Mouse (Mus musculus): ENCODE data around the gene Recql.

The Recql gene

GRCm38 (mm10) chr6:142387011-142387754 is at the start of gene Recql, which contains the start of gene Golt1b:
TSS of gene Recql (minus strand) at chr6:142387087.
TSS of gene Golt1b (plus strand) at chr6:142387221.
- peak; percentile 99 for DNase-seq (ENCODE audit: low read depth, low spot score)

- DNase-seq (ENCODE audit: low read depth, low spot score), result no peak
Observed at GRCm38 (mm10) chr6:142429072-142429471, 42.2 kb upstream of the Recql start.

DNA sequence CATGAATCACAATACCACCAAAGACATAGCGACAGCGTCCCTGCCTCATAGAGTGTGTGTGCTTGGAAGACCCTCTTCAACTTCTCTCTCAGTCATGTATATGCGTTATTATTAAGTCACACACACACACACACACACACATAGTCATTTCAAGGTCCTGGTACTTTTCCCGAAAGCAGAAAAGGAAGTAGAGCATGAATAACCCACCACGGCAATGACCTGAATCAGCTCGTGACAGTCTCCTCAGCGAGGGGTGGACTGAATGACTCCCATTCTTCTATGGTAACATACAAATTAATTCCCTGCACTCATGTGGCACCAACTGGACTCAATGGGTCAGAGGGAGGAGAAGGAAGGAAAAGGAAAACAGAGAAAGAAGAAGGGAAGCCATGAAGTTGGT is 38.1 kb upstream of the Recql start:
- DNase-seq (ENCODE audit: low read depth, low spot score), result no peak

GRCm38 (mm10) chr6:142414597-142414996 is 27.7 kb upstream of the Recql start:
- no peak for DNase-seq (ENCODE audit: low read depth, low spot score)

GRCm38 (mm10) chr6:142413845-142414244 is 27.0 kb upstream of the Recql start:
- DNase-seq (ENCODE audit: low read depth, low spot score), result no peak

GRCm38 (mm10) chr6:142412906-142413491 is 26.1 kb upstream of the Recql start, which contains the start of gene Spx:
TSS of gene Spx (plus strand) at chr6:142413441.
- no peak for DNase-seq (ENCODE audit: low read depth, low spot score)

- no peak for DNase-seq (ENCODE audit: low read depth, low spot score)
Observed at GRCm38 (mm10) chr6:142411140-142411539, 24.3 kb upstream of the Recql start.

DNA sequence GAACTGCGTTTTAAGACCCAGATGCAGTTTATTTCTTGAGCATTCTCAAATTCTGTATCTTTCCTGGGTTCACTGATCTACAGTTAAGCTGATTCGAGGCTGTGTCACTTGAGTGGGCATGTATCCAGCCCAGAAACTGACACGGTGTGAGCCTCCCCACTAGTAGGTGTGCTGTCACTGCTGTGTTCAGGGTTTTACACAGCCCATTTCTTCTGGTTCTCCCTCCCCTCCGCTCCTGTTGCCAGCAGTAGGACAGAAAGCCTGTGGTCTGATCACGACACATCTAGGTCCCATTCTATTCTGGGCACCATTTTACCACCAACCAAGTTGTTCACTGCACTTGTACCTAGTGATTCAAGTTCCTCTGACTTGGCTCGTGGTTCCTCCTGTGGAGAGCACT is 8.9 kb upstream of the Recql start:
- no peak for DNase-seq (ENCODE audit: low read depth, low spot score)

- DNase-seq (ENCODE audit: low read depth, low spot score), result no peak
Observed at GRCm38 (mm10) chr6:142394669-142395068, 7.8 kb upstream of the Recql start.

- no peak for DNase-seq (ENCODE audit: low read depth, low spot score)
Observed at GRCm38 (mm10) chr6:142392312-142392711, 5.4 kb upstream of the Recql start.

- DNase-seq (ENCODE audit: low read depth, low spot score), result no peak
Observed at GRCm38 (mm10) chr6:142389101-142389500, 2.2 kb upstream of the Recql start.

DNA sequence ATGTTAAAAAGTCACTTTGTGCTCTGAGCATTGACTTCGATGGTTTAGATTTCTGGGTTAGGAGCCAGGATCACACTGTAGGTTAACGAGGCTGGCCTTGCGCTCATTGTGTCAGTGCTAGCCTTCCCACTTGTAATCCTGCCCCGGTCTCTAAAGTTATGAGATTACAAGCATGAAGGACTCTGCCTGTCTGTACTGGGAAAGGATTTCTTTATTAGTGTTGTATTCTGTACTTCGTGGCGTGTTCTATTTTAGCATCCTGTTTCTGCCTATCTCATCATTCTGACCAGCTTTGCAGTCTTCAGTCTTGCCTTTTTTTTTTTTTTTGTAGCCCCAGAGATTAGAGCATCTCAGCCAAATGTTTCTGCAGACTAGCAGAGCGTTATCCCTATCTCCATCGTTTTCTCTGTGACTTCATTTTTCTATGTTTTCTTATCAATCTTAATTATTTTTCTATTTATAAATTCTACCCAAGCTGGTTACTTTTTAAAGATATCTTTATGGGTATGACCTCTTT is 926 bp upstream of the Recql start:
- no peak for DNase-seq (ENCODE audit: low read depth, low spot score)

DNA sequence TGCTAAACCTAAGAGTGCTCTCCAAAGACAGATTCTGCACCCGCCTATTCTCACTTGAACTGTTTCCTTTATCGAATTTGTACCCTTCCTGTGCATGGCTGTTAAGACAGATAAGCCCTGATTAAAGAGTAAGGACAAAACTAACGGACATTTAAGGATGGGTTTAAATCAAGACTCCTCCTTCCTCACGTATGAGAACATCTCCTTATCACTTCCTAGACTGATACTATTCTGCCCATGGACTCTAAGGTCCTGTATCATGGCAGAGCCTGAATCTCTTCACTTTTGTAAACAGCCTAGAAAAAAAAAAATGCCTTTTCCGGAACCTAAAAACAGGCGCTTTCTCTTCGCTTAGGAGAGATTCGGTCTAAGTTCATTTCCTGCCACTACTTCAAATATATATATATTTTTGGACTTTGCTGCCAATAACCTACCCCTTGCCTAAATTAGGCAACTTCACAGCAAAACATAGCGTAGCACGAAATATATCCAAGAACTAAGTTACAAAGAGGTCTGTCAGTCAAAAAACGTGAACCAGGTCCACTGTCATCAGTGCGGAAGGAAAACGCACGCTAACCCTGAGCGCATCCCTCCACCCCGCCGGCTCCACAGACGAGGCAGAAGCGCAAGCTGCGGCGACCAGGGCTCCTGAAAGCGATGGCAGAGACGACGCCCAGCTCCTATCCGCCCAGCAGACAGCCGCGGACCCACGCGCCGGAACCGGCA is 439 bp downstream of the Recql start:
- no peak for DNase-seq (ENCODE audit: low read depth, low spot score)

- no peak for DNase-seq (ENCODE audit: low read depth, low spot score)
Observed at GRCm38 (mm10) chr6:142384521-142384920, 2.4 kb downstream of the Recql start.

DNA sequence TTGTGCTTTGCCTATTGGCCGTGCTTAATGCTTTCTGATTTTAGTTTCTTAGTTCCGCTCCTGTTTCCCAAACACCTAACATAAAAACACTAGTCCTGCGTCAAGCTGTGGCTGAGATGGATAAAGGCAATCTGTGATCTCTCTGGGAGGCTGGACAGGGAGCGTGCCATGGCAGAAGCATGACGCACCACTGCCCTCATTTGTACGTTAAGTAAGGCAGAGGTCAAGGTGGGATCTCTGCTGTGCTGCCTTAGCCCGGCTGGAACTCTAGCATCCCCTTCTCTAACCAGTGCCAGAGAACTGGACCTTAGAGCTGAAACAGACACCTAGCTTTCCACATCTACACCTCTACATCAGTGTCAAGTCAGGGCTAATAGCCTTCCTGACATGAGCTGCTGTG is 5.3 kb downstream of the Recql start:
- no peak for DNase-seq (ENCODE audit: low read depth, low spot score)

DNA sequence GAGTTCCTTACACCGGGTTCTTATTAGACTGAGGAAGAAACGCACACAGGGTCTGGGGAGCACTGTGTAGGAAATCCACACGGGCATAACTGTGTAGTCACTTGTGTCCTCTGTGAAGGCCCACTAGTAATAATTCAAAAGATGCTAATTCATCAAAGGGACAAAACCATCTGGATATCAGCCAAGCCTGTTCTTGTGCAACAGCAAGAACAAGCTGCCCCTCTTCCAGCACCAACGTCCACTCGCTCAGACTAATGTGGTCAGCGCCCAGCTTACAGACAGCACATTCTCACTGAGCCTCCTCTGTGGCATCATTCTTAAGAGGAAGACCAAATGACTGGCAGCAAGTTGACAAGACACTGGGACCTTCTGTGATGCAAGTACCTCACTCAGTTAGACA is 6.9 kb downstream of the Recql start:
- no peak for DNase-seq (ENCODE audit: low read depth, low spot score)

DNA sequence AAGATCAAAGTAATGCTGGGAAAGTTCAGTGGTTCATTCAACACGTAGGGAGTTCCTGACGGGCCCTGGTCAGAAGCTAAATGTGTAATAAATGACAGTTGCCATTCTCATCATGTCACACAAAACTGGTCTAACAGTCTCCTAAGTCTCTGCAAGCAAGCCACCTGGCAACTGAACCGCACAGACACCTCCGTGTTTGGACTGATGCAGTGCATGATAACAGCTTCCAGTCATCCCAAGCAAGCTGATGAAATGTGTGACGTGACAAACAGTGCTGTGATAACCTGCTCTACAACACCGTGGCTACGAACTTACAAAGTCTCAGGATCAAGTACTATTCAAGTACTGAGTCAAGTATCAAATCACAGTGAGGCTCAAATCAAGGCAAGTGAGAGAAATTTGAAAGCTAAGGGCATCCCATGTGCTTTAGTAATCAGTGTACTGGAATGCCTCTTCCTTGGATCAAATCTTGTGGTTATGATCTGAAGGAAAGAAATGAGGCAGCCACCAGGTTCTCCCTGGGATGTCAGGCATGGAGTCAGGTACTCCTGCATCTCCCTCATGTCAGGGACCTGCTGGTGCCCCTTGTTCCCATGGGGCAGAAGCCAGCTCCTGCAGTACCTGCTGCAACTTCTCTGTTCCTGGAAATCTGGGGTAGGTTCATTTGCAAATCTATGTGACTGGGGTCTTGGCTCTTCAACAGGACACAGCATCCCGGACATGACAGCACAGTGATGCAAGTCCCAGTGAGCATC is 8.1 kb downstream of the Recql start:
- DNase-seq (ENCODE audit: low read depth, low spot score), result no peak

DNA sequence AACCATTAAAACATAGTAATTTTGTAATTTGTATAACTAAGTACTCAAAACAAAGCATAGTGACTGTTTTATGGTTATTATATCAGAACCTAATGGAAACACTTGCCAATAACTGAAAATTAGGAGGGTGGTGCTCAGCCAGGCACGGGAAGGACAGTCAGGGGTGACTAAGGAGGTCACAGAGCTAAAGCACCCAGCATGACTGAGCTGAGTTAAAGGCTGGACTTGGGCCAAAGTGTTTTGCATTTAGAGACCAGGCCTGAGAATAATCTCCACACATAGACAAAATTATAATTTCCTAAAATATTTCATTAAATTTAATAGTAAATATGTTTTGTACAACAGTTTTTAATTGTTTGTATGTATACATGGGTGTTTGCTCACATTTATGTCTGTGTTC is 9.8 kb downstream of the Recql start:
- no peak for DNase-seq (ENCODE audit: low read depth, low spot score)

DNA sequence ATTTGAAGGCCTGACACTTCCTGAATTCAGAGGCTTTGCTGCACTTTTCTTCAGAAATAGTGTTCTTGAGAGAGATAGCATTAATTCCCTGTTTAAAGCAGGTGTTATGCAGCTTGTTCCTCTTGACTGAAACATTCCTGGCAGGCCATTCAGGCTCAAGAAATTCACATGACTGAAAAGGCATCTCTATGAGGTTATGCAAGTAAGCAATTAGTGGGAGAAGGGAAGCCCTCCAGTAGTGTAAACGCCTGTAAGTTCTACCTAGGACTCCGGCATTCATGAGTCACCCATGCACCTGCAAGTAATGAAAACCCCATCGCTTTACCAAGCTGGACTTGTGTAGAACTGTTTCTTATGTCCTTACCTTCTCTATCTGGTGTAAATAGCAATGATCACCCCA is 17.3 kb downstream of the Recql start:
- no peak for DNase-seq (ENCODE audit: low read depth, low spot score)

DNA sequence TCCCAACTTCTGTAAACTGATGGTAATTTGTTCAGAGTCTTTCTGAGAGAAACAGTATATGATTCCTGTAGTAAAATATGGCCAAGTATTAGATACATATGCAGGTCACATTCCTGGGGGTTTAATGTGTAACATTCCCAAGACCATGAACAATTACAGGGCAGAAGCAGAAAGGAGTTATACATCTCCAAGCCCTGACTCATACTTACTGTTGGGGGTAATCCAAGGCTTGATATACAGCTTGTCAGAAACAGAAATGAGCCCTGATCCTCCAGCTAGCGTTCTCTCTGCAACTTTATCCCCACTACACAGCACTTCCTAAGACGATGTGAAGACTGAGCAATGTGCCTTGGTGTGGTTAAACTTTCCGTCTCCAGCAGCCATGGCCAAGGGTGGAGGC is 19.3 kb downstream of the Recql start:
- no peak for DNase-seq (ENCODE audit: low read depth, low spot score)

GRCm38 (mm10) chr6:142366473-142367018 is 20.3 kb downstream of the Recql start:
- no peak for DNase-seq (ENCODE audit: low read depth, low spot score)
